Mouse (Mus musculus) ovary, postnatal 14 days (tissue): ENCODE measurements around the gene Mov10l1.

Experiments
- DNase-seq: peaks from one replicate; pipeline ENCODE4 v3.0.0; 2022; ENCODE audit warnings: low spot score

Mov10l1 gene

DNA sequence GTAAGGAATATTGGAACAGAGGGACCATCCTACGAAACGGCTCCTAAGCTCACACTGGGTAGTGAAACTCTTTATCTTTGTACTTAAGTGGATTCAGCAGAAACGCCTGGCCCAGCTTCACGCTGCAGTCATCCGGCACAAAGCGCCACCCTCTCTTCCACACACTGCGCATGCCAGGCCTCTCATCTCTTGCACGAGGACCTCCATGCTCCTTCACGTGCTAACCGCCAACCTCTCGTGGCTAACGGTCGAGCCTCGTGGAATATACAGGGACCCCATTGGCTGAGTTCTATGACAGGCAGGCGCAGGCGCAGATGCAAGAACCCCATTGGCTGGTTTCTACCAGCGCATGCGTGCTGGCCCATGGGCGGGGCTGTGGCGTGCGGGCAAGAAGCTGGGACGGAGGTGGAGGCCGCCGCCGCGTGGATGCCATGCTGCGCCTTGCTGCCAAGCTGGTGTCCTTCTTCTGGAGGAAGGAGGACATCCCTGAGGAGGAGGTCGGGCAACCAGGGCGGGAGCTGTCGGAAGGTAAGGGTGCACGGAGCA, at the start of gene Mov10l1:
TSS of gene Mov10l1 (plus strand) at position 376 of the 546 bp plus-strand sequence.
- DNase-seq: no peak

DNA sequence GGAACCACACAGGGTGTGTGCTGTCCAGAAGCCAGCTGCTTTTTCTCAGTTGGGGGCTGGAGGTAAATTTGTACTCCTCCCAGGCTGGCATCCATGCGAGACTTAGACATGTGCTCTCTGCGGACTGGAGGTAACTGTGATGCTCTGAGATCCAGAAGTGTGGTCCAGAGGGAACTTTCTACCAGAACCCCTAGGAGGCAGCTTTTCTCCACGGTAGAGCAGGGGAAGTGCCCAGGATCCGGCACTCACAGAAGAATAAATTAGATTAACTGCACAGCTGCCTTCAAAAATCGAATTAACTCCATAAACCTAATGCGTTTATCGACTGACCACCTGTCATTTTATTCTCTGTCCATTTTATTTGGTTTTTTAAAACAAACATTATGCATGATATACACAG, 48.6 kb upstream of the Mov10l1 start:
- DNase-seq: no peak

- DNase-seq: no peak
Measured at GRCm38 (mm10) chr15:88936619-88937290, 46.0 kb upstream of the Mov10l1 start.

DNA sequence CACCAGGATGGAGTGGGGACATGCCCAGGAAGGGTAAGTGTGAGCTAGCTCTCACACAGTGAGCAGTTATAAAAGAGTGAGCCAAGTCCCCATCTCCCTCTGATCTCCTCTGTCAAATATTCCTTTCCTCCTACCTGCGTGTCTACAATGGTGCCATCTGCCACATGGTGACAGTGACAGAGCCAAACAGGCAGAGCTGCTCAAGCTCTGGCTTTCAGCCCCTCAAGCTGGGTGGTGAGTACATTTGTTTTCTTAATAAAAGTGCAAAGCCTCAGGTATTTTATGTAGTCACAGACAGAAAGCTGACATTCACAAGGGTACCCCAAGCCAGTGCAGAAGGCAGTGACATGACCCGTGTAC, 45.4 kb upstream of the Mov10l1 start:
- no peak for DNase-seq

DNA sequence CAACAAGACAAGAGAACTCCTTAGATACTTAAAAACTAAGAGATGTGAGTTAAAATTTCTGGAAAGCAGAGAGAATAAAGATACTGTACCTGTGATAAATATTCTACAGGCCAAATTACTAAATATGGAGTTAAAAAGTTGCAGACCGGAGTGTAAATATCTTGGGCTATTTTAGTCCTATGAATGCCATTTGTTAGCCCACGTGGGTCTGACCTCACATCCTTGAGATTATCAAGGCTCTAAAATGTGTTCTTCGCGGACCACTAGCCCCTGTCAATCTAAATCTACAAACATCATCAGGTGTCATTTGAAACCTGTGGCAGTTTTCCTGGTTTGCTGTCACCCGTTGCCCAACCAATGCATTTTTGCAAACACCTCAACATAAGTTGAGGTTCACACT, 39.9 kb upstream of the Mov10l1 start:
- no peak for DNase-seq

- no peak for DNase-seq
Measured at GRCm38 (mm10) chr15:88943896-88944551, 38.7 kb upstream of the Mov10l1 start.

DNA sequence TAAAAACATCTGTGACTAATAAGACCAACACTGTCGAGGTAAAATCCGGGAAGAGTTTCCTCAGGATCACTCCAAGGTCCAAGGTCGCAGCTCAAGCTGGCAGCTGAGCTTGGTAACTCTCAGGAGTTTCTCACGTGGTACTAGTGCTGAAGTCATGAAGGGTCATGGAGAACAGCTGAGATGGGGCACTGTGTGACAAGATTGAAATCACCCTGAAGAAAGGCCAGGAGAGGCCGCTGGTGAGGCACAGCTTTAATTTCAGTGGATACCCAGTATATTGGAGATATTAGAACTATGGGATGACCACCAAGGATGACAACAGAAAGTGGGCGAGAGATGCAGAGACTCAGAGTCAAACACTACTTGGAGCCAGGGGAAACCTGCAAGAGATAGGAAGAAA, 35.9 kb upstream of the Mov10l1 start:
- no peak for DNase-seq

- DNase-seq: no peak
Measured at GRCm38 (mm10) chr15:88951246-88951645, 31.5 kb upstream of the Mov10l1 start.

GRCm38 (mm10) chr15:88954368-88955072, 28.2 kb upstream of the Mov10l1 start, which contains the start of gene Ttll8:
Gene Ttll8 (minus strand): TSS chr15:88954418.
- DNase-seq: no peak

GRCm38 (mm10) chr15:88955342-88955741, 27.4 kb upstream of the Mov10l1 start:
- DNase-seq: no peak

- DNase-seq: no peak
Measured at GRCm38 (mm10) chr15:88957522-88957921, 25.2 kb upstream of the Mov10l1 start.

DNA sequence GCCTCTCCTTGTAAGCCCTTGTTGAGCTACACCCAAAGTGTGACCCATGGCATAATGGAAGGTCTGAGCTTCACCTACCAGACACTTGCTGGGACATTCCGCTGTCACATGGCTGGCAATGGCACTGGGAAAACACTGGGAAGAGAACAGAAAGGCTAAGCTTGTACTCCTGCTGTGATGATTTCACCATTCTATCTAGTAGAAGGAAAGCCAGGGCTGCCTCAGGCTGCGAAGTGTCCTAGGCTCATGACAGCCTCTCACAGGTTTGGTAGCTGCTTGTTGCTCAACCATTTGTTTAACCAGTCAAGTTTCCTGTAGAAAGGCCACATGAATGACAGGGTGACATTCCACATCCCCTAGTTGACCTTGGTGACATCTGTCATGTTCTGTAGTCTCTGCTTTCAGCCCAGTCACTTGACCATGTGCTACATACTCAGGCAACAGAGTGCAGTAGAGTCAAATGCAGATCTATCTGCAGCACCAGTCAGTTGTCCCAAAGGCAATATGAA, 18.6 kb upstream of the Mov10l1 start:
- no peak for DNase-seq

DNA sequence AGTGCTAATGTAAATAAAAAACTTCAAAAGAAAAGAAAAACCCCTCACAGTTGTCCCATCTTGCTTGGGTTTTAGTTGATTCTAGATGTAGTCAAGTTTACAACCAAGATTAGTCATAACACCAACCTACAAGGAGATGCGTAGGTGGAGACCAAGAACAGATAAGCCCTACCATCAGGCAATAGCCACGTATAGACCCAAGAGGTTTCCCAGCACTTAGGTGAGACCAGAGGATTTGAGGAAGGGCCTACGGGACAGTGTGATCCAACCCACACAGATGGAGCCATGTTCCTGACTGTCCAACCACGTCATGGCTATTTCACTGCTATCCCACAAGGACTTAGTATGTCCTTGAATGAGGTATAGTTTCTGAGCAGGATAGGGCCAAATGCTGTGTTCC, 10.4 kb upstream of the Mov10l1 start:
- DNase-seq: no peak

DNA sequence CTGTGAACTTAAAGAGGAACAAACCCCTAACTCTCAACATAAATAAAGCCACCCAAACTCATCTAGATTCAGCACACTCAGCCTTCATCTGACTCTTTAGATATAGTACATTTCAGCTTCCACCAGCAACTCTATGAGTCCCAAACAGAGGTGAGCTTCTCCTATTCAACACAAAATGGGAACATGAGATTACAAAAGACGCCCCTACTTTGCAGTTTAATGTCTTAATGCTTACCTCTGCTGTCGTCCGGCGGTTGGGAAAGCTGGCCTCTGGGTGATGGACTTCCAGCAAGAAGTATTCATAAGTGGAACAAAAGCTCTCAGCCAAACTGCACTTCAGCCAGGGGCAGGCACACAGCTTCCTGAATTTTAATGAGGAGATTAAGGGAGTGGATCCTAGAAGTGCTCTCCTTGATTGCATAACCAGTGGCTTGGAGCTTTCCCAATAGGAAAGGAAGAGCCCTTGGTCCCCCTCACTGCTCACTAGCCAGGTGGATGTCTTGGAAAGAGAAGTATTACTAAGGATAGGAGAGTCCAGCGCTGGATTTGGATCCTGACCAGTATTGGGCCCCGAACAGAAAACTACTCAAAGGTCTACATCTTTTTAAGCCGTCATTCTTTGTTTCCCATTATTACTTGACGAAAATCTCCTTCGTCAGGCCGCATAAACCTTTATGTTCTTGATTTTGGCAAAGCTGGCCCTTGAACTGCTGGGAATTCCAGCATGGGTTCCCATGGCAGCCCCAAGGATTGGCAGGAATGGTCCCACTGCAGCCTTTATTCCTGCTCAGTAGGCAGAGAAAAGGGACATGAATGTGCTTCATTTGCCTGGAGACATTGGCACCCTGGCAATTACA, 4.2 kb upstream of the Mov10l1 start, which contains the start of gene Mlc1:
TSS of gene Mlc1 (minus strand) at position 727 of the 857 bp plus-strand sequence.
- DNase-seq: no peak

DNA sequence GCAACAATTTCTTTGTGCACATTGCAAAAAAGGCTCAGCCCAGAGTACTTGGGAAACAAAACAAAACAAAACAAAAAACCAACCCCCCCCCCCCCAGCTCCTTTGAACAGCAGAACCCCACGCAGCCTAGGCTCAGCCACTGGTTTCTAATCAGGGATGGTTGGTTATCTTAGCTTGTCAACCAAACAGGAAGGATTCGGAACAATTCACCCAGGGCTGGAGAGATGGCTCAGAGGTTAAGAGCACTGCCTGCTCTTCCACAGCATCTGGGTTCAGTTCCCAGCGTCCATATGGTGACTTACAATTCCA, 3.6 kb upstream of the Mov10l1 start:
- DNase-seq: no peak

DNA sequence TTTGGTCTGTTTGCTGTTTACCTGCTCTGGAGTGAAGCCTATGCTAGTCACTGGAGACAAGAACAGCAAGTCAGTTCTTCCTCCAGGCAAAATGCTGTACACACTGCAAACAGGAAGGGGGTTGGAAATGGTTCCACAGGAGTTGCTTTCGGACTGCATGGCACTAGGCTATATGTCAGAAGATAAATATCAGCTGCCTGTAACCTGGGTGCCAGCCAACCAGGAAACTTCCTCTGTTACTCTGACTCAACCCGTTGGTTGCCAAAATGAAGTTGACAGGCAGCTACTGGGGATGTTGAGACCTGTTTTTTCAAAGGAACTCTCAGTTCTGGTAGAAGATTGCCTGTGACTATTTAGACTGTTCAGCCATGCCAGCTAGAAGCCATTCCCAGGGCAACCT, 6.5 kb downstream of the Mov10l1 start:
- DNase-seq: peak; percentile 13

DNA sequence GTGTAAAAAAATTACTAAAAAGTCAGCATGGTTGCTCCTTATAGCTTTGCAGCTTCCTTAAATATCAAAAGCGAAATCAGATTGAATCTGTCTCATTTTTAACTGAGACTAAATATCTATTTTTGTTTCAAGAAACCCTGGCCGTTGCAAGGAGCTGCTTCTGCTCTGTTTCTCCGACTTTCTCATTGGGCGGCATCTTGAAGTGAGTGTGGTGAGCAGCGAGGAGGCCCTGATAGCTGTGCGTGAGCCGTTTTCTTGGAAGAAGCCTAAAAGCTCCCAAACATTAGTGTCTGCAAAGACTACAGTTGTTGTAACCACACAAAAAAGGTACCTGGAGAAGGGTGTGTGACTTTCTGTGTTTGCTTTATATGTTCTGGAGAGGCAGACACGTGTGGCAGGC, 15.9 kb downstream of the Mov10l1 start:
- DNase-seq: no peak

- no peak for DNase-seq
Measured at GRCm38 (mm10) chr15:88999124-88999523, 16.4 kb downstream of the Mov10l1 start.

- no peak for DNase-seq
Measured at GRCm38 (mm10) chr15:89000367-89000766, 17.7 kb downstream of the Mov10l1 start.

GRCm38 (mm10) chr15:89001245-89001644, 18.5 kb downstream of the Mov10l1 start:
- DNase-seq: no peak

DNA sequence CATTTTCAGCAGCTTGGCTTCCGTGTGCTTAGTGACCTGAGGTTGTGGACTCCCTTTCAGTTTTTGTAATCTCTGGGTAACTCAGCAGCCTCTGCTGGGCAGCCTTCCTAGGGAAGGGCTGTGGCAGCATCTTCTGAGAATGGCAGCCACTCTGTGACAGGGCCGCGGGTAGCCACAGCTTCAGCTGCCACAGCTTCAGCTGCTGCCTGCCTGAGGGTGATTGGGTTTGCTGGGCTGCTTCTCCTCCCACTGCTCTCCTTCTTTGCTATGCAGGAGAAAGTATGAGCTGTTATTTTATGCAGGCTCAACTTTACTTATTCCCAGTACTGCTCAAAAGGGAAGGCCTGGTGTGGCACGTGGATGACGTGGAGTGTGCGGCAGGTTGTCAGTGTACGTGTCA, 24.3 kb downstream of the Mov10l1 start:
- DNase-seq: no peak

DNA sequence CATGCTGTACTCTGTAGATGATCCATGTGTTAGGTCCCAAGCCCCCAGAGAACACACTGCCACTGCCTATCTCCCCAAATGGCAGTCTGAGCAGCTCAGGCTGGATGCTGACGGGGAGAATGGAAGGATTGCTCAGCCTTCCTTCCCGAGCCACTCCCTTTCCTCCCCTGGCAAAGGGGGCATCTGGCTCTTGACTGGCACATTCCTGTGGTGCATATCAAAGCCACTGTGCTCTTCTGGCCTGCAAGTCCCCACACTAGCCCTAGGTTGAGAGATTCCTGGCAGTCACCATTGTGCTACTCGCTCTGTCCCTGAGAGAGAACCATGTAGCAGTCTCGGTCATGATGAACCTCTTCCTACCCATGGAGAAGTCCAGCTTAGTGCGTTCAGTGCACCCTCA, 25.1 kb downstream of the Mov10l1 start:
- DNase-seq: no peak
